Mouse (Mus musculus) limb, embryonic 12.5 days (tissue): Measurements from ENCODE around the gene Il17re. TPM values are rescaled to one million over a fixed set of nuclear protein-coding genes. Genes with fewer than 3 reads are reported as not detected.

ENCODE experiments used
- ATAC-seq: fragments of 200-750 bp; cut with Nextera tagmentation; 2 replicates; pipeline ENCODE4 v1.8.0; 2017; ENCODE audit warnings: low read depth, moderate TSS enrichment; ENCODE audit not compliant: insufficient number of reproducible peaks, insufficient read depth, low FRiP score, low TSS enrichment
- H3K27ac ChIP-seq: fragments of 300-500 bp; sonication (generic); 2 replicates; pipeline ENCODE4 v1.5.1; 2016; ENCODE audit warnings: mild to moderate bottlenecking, moderate library complexity
- H3K27me3 ChIP-seq: fragments of 300-500 bp; sonication (generic); 2 replicates; pipeline ENCODE4 v1.6.1; 2016; ENCODE audit warnings: mild to moderate bottlenecking, moderate library complexity
- H3K36me3 ChIP-seq: fragments of 300-500 bp; sonication (generic); 2 replicates; pipeline ENCODE4 v1.6.1; 2016; ENCODE audit warnings: mild to moderate bottlenecking, moderate library complexity
- H3K4me1 ChIP-seq: fragments of 300-500 bp; sonication (generic); replicated peaks from 2 replicates; pipeline ENCODE4 v1.6.1; 2016
- H3K4me2 ChIP-seq: fragments of 300-500 bp; sonication (generic); 2 replicates; pipeline ENCODE4 v1.6.1; 2016; ENCODE audit warnings: mild to moderate bottlenecking, moderate library complexity
- H3K4me3 ChIP-seq: fragments of 300-500 bp; sonication (generic); replicated peaks from 2 replicates; pipeline ENCODE4 v1.5.1; 2016; ENCODE audit warnings: mild to moderate bottlenecking
- H3K9ac ChIP-seq: fragments of 300-500 bp; sonication (generic); replicated peaks from 2 replicates; pipeline ENCODE4 v1.6.1; 2016; ENCODE audit warnings: mild to moderate bottlenecking, moderate library complexity
- H3K9me3 ChIP-seq: fragments of 300-500 bp; sonication (generic); 2 replicates; pipeline ENCODE4 v1.6.1; 2016; ENCODE audit warnings: mild to moderate bottlenecking, moderate library complexity
- WGBS: fragments of 180-500 bp; shearing (Covaris S2); methylation state at CpG from one replicate; pipeline ENCODE4 v1.1.7; 2016; 5-methylcytosine and 5-hydroxymethylcytosine counted together
- polyA plus RNA-seq: library from polyadenylated mRNA; unstranded; fragments of >200 nt; fragmentation: Nextera tagmentation; extraction: Ambion mirVana; gene quantifications from 2 replicates; pipeline ENCODE4 v1.2.1, GENCODE M21; 2016

Il17re gene
- polyA plus RNA-seq: 3.4 and 3.7 TPM in 2 replicates

DNA sequence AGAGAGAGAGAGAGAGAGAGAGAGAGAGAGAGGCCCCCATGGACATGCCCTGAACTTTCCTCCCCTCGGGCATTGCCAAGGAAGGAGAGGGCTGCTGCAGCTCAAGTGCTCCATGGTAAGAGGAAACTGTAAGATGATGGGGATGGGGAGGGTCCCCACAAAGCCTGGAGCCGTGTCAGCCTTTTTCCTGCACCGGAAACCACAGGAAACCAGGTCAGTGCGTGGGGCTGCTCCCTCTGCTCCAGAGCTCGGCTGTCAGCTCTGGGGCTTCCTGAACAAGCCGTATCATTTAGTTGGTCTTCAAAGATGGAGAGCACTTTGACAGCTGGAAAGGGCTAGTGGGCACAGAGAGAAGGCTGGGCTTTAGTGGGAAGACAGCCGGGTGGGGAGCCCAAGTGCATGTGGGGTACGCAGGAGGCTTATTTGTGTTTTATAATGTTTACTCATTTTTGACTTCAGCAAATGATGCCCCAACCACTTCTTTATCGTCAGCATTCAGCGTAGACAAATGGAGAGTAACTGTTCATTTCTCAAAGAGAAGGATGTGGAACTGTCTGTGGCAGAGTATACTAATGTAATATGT lies at the start of gene Il17re:
TSS of gene Il17re (plus strand) at position 533 of the 583 bp plus-strand sequence.
- ATAC-seq: no peak
- no peaks in the 10 kb centered on the region for H3K9me3 ChIP-seq
- no peaks in the 10 kb centered on the region for H3K36me3 ChIP-seq
- H3K27ac ChIP-seq: no peak within 1 kb of the TSS
- 62% methylated on average over 10 of the region's 10 CpGs for WGBS
- H3K27me3 ChIP-seq: peaks cover 5% of the 10 kb centered on the region; the same call in 1 of the 2 replicates
- no peak within 1 kb of the TSS for H3K9ac ChIP-seq
- no peak within 1 kb of the TSS for H3K4me3 ChIP-seq
- H3K4me1 ChIP-seq: no peaks in the 10 kb centered on the region
- 0 out of 2 replicates have a peak within 1 kb of the TSS, but pooled peaks have one; percentile 8 for H3K4me2 ChIP-seq

- Histone ChIP-seq H3K9ac (no peak overlapping the region), H3K4me1 (peaks cover 11% of the 10 kb centered on the region; the same call in 1 of the 2 replicates), H3K27me3 (no peaks in the 10 kb centered on the region), H3K9me3 (no peaks in the 10 kb centered on the region), H3K36me3 (peaks cover 30% of the 10 kb centered on the region), H3K27ac (no peak overlapping the region), H3K4me2 (no peak overlapping the region), H3K4me3 (no peak overlapping the region)
- ATAC-seq: no peak
- 68% methylated on average over 1 of the region's 1 CpGs for WGBS
Measured at GRCm38 (mm10) chr6:113410001-113410400, 48.3 kb upstream of the Il17re start.

- 88% methylated on average over 5 of the region's 5 CpGs for WGBS
Measured at GRCm38 (mm10) chr6:113416416-113416815, 41.9 kb upstream of the Il17re start.

GRCm38 (mm10) chr6:113418441-113419198 lies 39.7 kb upstream of the Il17re start:
- WGBS: 14% methylated on average over 16 of the region's 16 CpGs

More at GRCm38 (mm10) chr6:113416416-113416815, 41.9 kb upstream of the Il17re start:
- Histone ChIP-seq H3K4me3 (no peak overlapping the region), H3K27ac (no peak overlapping the region), H3K4me1 (peaks cover 17% of the 10 kb centered on the region), H3K9ac (no peak overlapping the region), H3K4me2 (no peak overlapping the region), H3K36me3 (peaks cover 32% of the 10 kb centered on the region), H3K9me3 (no peaks in the 10 kb centered on the region), H3K27me3 (no peaks in the 10 kb centered on the region)
- no peak for ATAC-seq

GRCm38 (mm10) chr6:113419199-113419587 lies 39.1 kb upstream of the Il17re start, which contains the start of gene Rpusd3:
TSS of gene Rpusd3 (minus strand) at chr6:113419340.
- no peaks in the 10 kb centered on the region for H3K9me3 ChIP-seq
- peaks cover 17% of the 10 kb centered on the region for H3K4me1 ChIP-seq
- peaks cover 26% of the 10 kb centered on the region for H3K36me3 ChIP-seq
- H3K27me3 ChIP-seq: no peaks in the 10 kb centered on the region
- H3K4me2 ChIP-seq: peak within 1 kb of the TSS; percentile 91
- H3K9ac ChIP-seq: peak within 1 kb of the TSS; percentile 78
- under 1% methylated on average over 25 of the region's 25 CpGs for WGBS
- ATAC-seq: peak; percentile 96
- H3K4me3 ChIP-seq: peak within 1 kb of the TSS; percentile 63
- H3K27ac ChIP-seq: peak within 1 kb of the TSS; percentile 78

More at GRCm38 (mm10) chr6:113418441-113419198, 39.7 kb upstream of the Il17re start:
- peak overlapping the region; percentile 63 for H3K4me3 ChIP-seq
- ATAC-seq: peak; percentile 60; the same call in 1 of the 2 replicates
- peak overlapping the region; percentile 78 for H3K27ac ChIP-seq
- H3K36me3 ChIP-seq: peaks cover 29% of the 10 kb centered on the region
- H3K9ac ChIP-seq: peak overlapping the region; percentile 78
- peaks cover 17% of the 10 kb centered on the region for H3K4me1 ChIP-seq
- H3K4me2 ChIP-seq: peak overlapping the region; percentile 91
- no peaks in the 10 kb centered on the region for H3K27me3 ChIP-seq
- no peaks in the 10 kb centered on the region for H3K9me3 ChIP-seq

DNA sequence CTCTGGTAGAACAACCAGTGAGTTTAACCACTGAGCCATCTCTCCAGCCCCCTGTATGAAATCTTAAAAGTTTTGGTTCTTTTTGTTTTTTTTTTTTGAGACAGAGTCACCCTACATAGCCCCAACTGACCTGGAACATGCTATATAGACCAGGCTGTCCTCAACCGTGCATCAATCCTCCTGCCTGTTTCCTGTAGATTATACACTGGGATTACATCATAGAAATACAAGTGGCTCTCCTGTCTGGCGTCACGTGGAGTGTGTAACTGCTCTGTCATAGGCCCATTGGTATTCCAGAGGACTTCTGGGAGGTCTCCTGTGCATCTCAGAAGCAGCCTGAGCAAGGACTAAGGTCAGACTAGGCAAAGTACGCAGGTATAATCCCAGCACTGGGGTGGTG lies 35.3 kb upstream of the Il17re start:
- Histone ChIP-seq H3K27me3 (no peaks in the 10 kb centered on the region; the same call in 1 of the 2 replicates), H3K9ac (no peak overlapping the region), H3K4me3 (no peak overlapping the region), H3K36me3 (no peaks in the 10 kb centered on the region), H3K9me3 (no peaks in the 10 kb centered on the region), H3K27ac (no peak overlapping the region), H3K4me2 (no peak overlapping the region), H3K4me1 (peaks cover 11% of the 10 kb centered on the region)
- 78% methylated on average over 4 of the region's 4 CpGs for WGBS
- no peak for ATAC-seq

GRCm38 (mm10) chr6:113424187-113424586 lies 34.1 kb upstream of the Il17re start:
- peaks cover 3% of the 10 kb centered on the region; the same call in 1 of the 2 replicates for H3K4me1 ChIP-seq
- no peak for ATAC-seq
- no peaks in the 10 kb centered on the region for H3K9me3 ChIP-seq
- H3K4me2 ChIP-seq: no peak overlapping the region
- no peaks in the 10 kb centered on the region for H3K36me3 ChIP-seq
- H3K27ac ChIP-seq: no peak overlapping the region
- no peak overlapping the region for H3K9ac ChIP-seq
- H3K4me3 ChIP-seq: no peak overlapping the region
- H3K27me3 ChIP-seq: no peaks in the 10 kb centered on the region; the same call in 1 of the 2 replicates
- WGBS: 81% methylated on average over 7 of the region's 7 CpGs

- Histone ChIP-seq H3K27ac (no peak overlapping the region), H3K4me2 (no peak overlapping the region), H3K9ac (no peak overlapping the region), H3K4me3 (no peak overlapping the region), H3K27me3 (no peaks in the 10 kb centered on the region; the same call in 1 of the 2 replicates), H3K36me3 (no peaks in the 10 kb centered on the region), H3K4me1 (no peaks in the 10 kb centered on the region), H3K9me3 (no peaks in the 10 kb centered on the region)
- WGBS: 89% methylated on average over 4 of the region's 4 CpGs
- ATAC-seq: no peak
Measured at GRCm38 (mm10) chr6:113426696-113427095, 31.6 kb upstream of the Il17re start.

DNA sequence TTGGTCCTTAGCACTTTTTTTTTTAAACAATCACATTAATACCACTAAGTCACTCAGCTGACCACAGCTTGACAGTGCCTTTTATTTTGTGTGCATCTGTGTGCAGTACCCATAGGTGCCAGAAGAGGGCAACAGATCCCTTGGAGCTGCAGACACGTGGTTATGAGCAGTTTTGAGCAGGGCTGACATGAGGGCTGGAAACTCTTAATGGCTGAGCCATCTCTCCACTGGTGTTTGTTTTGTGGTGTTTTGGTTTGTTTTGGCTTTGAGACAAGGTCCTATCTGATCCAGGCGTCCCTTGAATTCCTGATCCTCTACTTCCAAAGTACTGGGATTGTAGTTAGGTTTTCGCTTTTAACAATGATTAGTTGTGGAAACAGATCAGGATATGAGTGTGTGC lies 30.9 kb upstream of the Il17re start:
- H3K27me3 ChIP-seq: no peaks in the 10 kb centered on the region; the same call in 1 of the 2 replicates
- no peaks in the 10 kb centered on the region for H3K4me1 ChIP-seq
- no peak overlapping the region for H3K4me3 ChIP-seq
- H3K4me2 ChIP-seq: no peak overlapping the region
- no peak for ATAC-seq
- no peaks in the 10 kb centered on the region for H3K9me3 ChIP-seq
- H3K9ac ChIP-seq: no peak overlapping the region
- no peaks in the 10 kb centered on the region for H3K36me3 ChIP-seq
- H3K27ac ChIP-seq: no peak overlapping the region
- WGBS: 67% methylated on average over 3 of the region's 3 CpGs

DNA sequence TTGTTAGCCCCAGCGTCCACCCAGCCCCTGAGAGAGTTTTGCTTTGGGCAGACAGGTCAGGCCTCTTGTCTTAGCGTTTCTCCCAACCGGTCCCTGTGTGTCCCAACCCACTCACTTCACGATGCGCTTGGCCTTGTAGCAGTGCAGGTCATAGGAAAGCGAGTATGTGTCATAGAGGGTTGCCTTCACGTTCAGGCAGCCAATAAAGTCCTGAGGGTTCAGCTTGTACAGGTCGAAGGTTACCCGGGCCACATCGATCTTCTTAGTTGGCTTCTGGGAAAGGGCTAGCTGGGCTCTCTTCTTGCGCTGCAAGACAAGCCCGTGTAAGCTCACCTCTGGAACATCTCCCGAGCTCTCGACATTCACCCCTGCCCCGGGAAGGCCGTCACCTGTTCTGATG lies 30.3 kb upstream of the Il17re start:
- H3K36me3 ChIP-seq: no peaks in the 10 kb centered on the region
- no peak overlapping the region for H3K27ac ChIP-seq
- no peak overlapping the region for H3K4me3 ChIP-seq
- no peaks in the 10 kb centered on the region for H3K9me3 ChIP-seq
- no peak overlapping the region for H3K4me2 ChIP-seq
- ATAC-seq: no peak
- 91% methylated on average over 16 of the region's 16 CpGs for WGBS
- H3K27me3 ChIP-seq: no peaks in the 10 kb centered on the region; the same call in 1 of the 2 replicates
- H3K9ac ChIP-seq: no peak overlapping the region
- H3K4me1 ChIP-seq: no peaks in the 10 kb centered on the region

- no peak overlapping the region for H3K27ac ChIP-seq
- H3K27me3 ChIP-seq: no peaks in the 10 kb centered on the region; the same call in 1 of the 2 replicates
- no peak overlapping the region for H3K4me2 ChIP-seq
- 77% methylated on average over 3 of the region's 3 CpGs for WGBS
- H3K36me3 ChIP-seq: no peaks in the 10 kb centered on the region
- no peaks in the 10 kb centered on the region for H3K9me3 ChIP-seq
- H3K9ac ChIP-seq: no peak overlapping the region
- no peak overlapping the region for H3K4me3 ChIP-seq
- ATAC-seq: no peak
- no peaks in the 10 kb centered on the region for H3K4me1 ChIP-seq
Measured at GRCm38 (mm10) chr6:113429965-113430364, 28.3 kb upstream of the Il17re start.
